Mouse (Mus musculus): ENCODE results near the gene Mtmr4. TPM values are rescaled to one million over a fixed set of nuclear protein-coding genes. Genes with fewer than 3 reads are reported as not detected.
A peak's percentile ranks its signal among the peaks of the same experiment; 100 is the strongest.

Mtmr4 gene
- polyA plus RNA-seq, 2 experiments from 2014 or later: 10.2 to 11.1 TPM

- ATAC-seq: no peak
Measured at GRCm38 (mm10) chr11:87615952-87616351, 24.0 kb downstream of the Mtmr4 start.

GRCm38 (mm10) chr11:87616790-87617474 lies 25.0 kb downstream of the Mtmr4 start, which contains the start of gene Hsf5:
Gene Hsf5, plus strand, starts transcription at chr11:87617164.
- no peak for ATAC-seq

DNA sequence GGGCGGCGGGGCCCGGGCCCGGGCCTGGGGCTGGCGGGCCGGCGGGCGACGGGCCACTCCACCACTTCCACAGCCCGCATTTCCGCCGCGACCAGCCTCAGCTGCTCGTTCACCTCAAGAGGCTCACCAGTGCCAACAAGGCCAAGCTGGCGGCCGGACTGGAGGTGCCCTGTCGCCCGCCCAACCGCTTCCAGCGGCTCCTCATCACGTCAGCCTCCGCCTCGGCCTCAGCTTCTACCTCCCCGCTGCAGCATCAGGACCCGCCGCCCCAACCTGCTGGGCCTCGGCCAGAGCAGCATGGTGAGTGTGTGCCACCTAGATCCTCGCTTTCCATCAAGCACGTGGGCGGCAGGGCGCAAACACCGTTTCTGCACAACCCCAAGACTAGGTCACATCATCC lies 25.6 kb downstream of the Mtmr4 start:
- no peak for ATAC-seq

GRCm38 (mm10) chr11:87623160-87623559 lies 31.2 kb downstream of the Mtmr4 start:
- ATAC-seq: no peak

DNA sequence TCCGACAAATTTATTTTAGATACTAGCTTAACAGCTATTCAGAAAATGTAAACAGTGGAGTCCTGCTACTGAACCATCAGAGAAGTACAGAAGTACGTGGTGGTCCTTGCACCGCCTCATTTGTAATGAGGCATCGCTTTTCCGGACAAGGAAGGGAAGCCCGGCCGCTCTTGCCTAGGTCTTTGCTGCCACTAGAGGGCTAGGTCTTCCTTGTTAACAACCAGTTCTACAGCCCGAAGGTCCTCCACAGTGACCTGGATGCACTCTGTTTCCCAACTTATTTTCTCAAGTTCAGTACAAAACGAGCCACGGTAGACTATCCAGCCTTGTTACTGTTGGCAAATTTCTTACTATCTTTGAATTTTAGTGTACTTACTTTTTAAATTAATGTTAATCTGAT lies 37.9 kb downstream of the Mtmr4 start:
- ATAC-seq: no peak

DNA sequence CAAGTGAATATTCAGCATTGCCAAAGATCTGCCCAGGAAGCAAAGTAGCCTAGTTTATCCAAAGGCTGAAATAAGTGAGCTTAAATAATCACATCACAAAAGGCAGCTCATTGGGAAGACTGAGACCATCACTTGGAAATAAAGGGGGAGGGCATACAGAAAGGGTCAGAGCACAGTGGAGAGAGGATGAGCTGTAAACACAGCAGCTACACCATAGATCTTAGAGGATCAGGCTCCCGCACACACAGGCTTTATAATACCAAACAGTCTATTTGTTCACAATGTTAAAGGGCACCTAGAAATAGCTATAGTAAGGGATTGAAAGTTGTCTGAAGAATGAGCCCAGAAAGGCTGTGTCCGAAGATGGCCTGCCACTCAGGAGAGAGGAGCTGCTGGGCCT lies 46.8 kb downstream of the Mtmr4 start:
- ATAC-seq: no peak

DNA sequence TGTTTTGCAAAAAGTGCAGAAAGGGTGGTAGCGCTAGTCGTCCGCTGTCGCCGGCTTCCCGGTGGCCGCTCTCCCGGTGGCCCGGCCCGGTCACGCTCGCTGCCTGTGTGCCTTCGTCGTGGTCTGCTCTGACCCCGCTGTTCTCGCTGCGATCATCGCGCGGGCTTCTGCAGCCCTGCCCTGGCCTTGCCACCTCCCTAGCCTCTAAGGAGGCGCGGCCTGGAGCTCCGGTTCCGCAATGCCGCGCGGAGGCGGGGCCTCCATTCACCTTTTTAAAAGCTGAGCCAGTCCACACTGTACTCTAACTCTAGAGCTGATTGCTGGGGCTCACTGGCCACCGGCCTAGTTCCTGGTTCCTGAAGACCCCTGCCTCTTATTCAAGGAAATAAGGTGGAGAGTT lies 47.2 kb downstream of the Mtmr4 start:
- peak; percentile 46 for ATAC-seq

DNA sequence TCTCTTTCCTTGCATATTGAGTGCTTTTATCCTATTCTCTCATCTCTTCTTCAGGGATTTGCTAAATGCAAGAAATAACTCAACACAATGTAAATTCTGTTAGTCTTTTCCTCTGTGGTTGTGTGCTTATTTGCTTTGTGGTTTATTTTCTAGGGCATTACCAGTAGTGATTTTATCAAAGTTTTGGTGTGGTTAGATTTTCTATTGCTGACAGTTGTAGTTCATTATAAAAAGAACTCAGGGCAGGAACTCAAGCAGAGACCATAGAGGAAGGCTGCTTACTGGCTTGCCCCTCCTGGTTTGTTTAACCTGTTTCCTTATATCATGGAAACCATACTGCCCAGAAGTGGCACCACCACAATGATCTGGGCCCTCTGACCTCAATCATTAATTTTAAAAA lies 50.9 kb downstream of the Mtmr4 start:
- ATAC-seq: no peak

DNA sequence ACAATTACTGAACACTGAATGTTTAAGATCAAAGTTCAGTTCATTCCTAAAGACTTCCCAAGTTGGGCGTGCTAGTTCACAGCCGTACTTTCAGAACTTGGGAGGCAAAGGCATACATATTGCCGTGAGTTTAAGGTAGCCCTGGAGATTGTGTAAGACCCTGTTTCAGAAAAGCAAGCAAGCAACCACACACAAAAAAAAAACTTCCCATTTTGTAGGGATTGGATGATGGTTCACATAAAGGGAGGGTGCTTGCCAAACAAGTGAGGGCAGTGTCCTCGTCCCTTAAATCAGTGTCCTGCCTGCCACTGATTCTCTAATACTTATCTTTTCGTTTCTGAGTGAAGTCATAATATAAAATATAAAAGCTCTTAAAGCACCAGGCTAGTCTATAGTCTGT lies 62.7 kb downstream of the Mtmr4 start:
- ATAC-seq: no peak

DNA sequence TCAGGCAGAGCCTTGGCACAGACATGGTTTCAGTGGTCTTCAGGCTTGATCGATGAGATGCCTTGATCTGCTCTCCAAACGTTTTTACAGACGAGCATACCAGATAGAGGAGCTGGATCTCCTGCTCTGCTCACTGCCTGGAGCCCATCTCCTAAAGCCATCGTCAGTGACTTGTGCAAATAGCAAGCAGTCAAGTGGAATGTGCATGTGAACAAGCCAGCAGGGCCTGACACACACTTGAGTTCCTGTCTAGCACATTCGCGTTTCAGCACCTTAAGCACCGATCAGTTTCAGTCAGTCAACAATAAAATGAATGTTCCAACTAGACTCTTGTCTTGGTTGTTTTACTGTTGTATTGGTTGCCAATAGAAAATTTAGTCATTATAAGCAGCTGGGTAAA lies 67.3 kb downstream of the Mtmr4 start:
- ATAC-seq: no peak

DNA sequence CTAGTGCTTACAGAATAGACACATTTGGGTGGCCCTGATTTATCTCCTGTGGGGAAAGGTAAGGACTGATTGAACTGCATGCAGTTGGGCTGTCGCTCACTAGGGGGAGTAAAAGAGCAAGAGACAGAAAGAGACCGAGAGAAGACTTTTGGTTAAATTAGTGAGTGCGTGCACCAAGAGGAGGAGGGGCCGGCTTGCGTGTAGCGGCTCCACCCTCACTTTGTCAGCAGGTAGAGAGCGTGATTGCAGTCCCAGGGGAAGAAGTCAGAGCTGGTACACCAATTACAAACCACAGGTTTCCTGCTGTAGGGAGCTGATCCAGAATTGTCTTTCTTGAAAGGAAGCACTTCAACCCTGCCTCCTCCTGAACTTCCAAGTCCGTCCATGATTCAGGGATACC lies 70.4 kb downstream of the Mtmr4 start, which contains the start of gene Rnf43:
Gene Rnf43, plus strand, starts transcription at position 316 of the 400 bp plus-strand sequence.
- ATAC-seq: peak; percentile 97

GRCm38 (mm10) chr11:87662822-87663221 lies 70.9 kb downstream of the Mtmr4 start:
- ATAC-seq: peak; percentile 19

GRCm38 (mm10) chr11:87663948-87664347 lies 72.0 kb downstream of the Mtmr4 start:
- ATAC-seq: no peak

GRCm38 (mm10) chr11:87664521-87664920 lies 72.6 kb downstream of the Mtmr4 start:
- no peak for ATAC-seq

- no peak for ATAC-seq
Measured at GRCm38 (mm10) chr11:87665224-87665623, 73.3 kb downstream of the Mtmr4 start.

DNA sequence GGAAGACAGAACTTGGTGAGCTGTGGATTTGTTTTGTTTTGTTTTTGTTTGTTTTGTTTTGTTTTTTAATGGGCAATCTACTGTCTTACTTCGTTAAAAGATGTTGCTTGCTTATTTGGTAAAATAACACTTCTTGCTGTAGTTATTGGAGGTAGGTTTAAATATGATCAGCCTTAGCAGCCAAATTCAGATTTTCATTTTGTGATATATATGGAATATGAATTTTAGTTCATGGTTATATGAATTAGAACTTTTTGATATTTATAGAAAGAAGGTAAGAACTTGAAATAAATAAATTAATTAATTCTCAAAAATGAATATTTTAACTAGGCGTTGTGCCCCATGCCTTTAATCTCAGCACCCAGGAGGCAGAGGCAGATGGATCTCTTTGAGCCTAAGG lies 73.7 kb downstream of the Mtmr4 start:
- ATAC-seq: no peak

Other genes with a start within 250 kb of the Mtmr4 start
- gene Ppm1e, start 233.1 kb upstream of the Mtmr4 start, polyA plus RNA-seq (2017; shearing (Covaris generic)): under 1 TPM; 0.32 to 0.85 TPM
- 1 to 10 TPM; 1.2 to 1.6 TPM for gene Rad51c, start 187.2 kb upstream of the Mtmr4 start, polyA plus RNA-seq (2017; shearing (Covaris generic))
- under 1 TPM; 0.22 to 0.58 TPM for gene Tex14, start 187.1 kb upstream of the Mtmr4 start, polyA plus RNA-seq (2017; shearing (Covaris generic))
- not detected for gene Gm11492, start 25.5 kb upstream of the Mtmr4 start, polyA plus RNA-seq (2017; shearing (Covaris generic))
- 1 to 10 TPM in 1 of 2 experiments, under 1 TPM in 1; 0.49 to 2.5 TPM for gene Sept4, start 23.3 kb upstream of the Mtmr4 start, polyA plus RNA-seq (2017; shearing (Covaris generic))
- gene Hsf5, start 25.0 kb downstream of the Mtmr4 start, polyA plus RNA-seq (2017; shearing (Covaris generic)): under 1 TPM in 1 of 2 experiments, not detected in 1; 0.11 TPM
- 10 to 100 TPM; 23.8 to 25.3 TPM for gene Rnf43, start 70.6 kb downstream of the Mtmr4 start, polyA plus RNA-seq (2017; shearing (Covaris generic))
- gene Supt4a, start 145.4 kb downstream of the Mtmr4 start, polyA plus RNA-seq (2017; shearing (Covaris generic)): 100 to 1,000 TPM; 373 to 410 TPM
- gene Tspoap1, start 168.4 kb downstream of the Mtmr4 start, polyA plus RNA-seq (2017; shearing (Covaris generic)): 1 to 10 TPM; 1.6 to 2.4 TPM
- not detected for gene Mpo, start 201.4 kb downstream of the Mtmr4 start, polyA plus RNA-seq (2017; shearing (Covaris generic))
- not detected for gene Lpo, start 236.1 kb downstream of the Mtmr4 start, polyA plus RNA-seq (2017; shearing (Covaris generic))

All from activated CD4-positive, CD25-positive, alpha-beta regulatory T cell, adult 4 months (primary cell).